Mouse (Mus musculus): ENCODE data around the gene Gm10447.

GRCm38 (mm10) chr11:53457372-53457954 is 553 bp upstream of the Gm10447 start:
- no peak for TF ChIP-seq POLR2A (IDR thresholded peaks at IDR 0.05; ENCODE audit: insufficient read length, low read depth)
- TF ChIP-seq E2F4 (IDR thresholded peaks at IDR 0.05; ENCODE audit: insufficient read depth): no peak
- no peak for TF ChIP-seq POLR2AphosphoS2 (IDR thresholded peaks at IDR 0.05; ENCODE audit: insufficient read length, low read depth)
- TF ChIP-seq TCF12 (IDR thresholded peaks at IDR 0.05; ENCODE audit: insufficient read depth, poor library complexity, severe bottlenecking): no peak
- TF ChIP-seq MAX (IDR thresholded peaks at IDR 0.05; ENCODE audit: low read depth): no peak
- TF ChIP-seq USF1 (IDR thresholded peaks at IDR 0.05; ENCODE audit: low read depth): no peak
- TF ChIP-seq SRF (IDR thresholded peaks at IDR 0.05; ENCODE audit: control insufficient read depth, insufficient read length, low read depth): no peak
- TF ChIP-seq MYOD1 (IDR thresholded peaks at IDR 0.05; ENCODE audit: control insufficient read depth in 1 of 3, insufficient read length in 2 of 3, low read depth in 2 of 3): peak in 1 of 3 experiments; percentile 1
- no peak for TF ChIP-seq MYOG (IDR thresholded peaks at IDR 0.05; ENCODE audit: control insufficient read depth in 1 of 3, insufficient read depth in 1 of 3, insufficient read length in 2 of 3, low read depth in 2 of 3)

Measured in myocyte (in vitro differentiated cells).